Mouse (Mus musculus) testis, adult 10 weeks (tissue): ENCODE data around the gene Actl9. TPM values are rescaled to one million over a fixed set of nuclear protein-coding genes. Genes with fewer than 3 reads are reported as not detected.

Experiments used
- polyA plus RNA-seq: library from polyadenylated mRNA; stranded (reverse); fragments of 350-450 nt; fragmentation: Illumina TruSeq; extraction: RNeasy Lipid Tissue Mini Kit (QIAGEN cat#74804); gene quantifications from one replicate; pipeline ENCODE4 v1.2.3, GENCODE M21; 2014; ENCODE audit warnings: low read depth, low replicate concordance

The Actl9 gene
- polyA plus RNA-seq = 80.1 TPM

DNA sequence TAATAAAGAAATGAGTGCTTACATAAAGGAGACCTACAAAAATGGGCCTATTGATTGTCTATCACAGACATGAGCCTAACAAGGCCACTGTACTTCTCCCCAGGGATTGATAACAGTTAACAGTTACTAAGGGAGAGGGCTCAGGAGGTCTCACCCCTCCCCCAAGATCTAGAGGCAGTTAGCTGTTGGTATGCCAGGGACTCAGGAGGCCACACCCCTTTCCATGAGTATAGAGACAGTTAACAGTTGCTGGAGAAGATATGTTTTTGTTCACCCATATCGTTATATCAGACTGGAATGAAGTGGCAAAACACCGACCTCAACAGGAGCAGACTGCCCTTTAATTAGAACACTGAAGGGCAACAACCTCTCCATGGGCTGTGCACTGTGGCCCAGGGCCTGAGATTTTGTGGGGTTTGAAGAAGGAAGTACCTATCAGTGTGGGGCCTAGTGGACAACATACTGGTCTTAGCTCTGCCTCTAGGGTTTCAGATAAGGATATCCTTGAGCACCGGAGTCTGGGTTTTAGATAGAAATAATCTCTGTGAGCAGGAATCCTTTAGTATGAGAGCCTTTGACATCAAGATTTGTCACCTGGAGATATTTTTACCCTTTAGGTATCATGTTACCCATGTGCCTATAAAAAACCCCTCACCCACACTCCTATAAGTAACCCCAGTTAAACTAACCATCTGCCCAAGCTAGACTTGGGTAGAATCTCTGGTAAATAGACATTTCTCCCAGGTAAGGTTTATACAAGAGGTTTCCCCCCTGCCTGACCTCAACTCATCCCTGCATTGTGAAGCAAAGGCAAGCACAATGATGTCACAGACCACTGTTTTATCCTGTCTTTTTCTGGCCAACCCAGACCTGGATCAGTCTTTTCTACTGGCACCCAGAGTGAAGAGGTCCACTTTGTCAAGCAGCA lies at the start of gene Actl9:
Gene Actl9, plus strand, starts transcription at position 878 of the 928 bp plus-strand sequence.

DNA sequence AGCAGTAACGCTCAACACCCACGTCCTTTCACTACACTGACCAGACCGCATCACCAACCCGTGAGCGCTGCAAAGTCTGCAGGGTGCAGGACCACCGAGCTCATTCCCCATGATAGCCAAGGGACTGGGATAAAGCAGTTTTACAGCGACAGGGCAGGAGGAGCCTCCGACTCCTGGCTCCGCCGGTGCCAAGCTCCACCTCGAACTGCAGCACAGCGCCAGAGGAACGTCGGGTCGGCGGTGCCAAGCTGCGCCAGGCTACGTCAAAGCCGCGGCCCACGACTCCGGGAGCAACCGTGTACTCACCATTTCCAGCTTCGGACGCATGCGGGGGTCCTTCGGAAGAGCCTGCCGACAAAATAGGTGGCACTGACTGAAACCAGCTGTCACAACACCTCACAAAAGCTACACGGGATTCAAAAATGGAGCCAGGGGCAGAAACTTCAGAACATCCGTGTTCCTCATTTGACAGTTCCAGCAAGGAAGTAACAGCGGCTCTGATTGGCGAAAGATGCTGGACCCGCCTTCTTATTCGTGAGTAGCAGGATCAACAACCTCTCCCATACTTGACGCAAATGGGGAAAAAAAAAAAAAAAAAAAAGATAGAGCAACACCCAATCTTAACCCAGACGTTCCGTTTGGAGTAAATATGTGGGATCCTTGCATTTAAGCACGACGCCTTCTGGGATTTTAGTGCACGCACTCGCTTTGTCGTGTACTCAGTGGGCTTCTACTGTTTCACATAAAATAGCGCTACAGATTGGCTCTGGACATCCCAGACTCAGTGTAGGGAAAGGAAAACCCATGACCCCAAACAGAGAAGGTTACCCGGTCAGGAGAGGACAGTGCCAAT lies 38.3 kb upstream of the Actl9 start, which contains the start of gene Zfp101:
Gene Zfp101, minus strand, starts transcription at position 460 of the 853 bp plus-strand sequence.

Other genes with a start within 250 kb of the Actl9 start
- gene Olfr239, start 241.6 kb upstream of the Actl9 start, polyA plus RNA-seq = not detected
- gene Olfr1564, start 211.2 kb upstream of the Actl9 start, polyA plus RNA-seq = 0.08 TPM
- 26.4 TPM for gene Zfp955a, start 177.8 kb upstream of the Actl9 start, polyA plus RNA-seq
- not detected for gene Olfr63, start 168.2 kb upstream of the Actl9 start, polyA plus RNA-seq
- 24.8 TPM for gene Zfp955b, start 143.4 kb upstream of the Actl9 start, polyA plus RNA-seq
- gene Zfp81, start 74.0 kb upstream of the Actl9 start, polyA plus RNA-seq = 50.8 TPM
- 4.0 TPM for gene Zfp101, start 38.3 kb upstream of the Actl9 start, polyA plus RNA-seq
- gene Adamts10, start 91.3 kb downstream of the Actl9 start, polyA plus RNA-seq = 0.63 TPM
- gene Myo1f, start 122.8 kb downstream of the Actl9 start, polyA plus RNA-seq = not detected
- gene Zfp414, start 196.2 kb downstream of the Actl9 start, polyA plus RNA-seq = 3.4 TPM
- not detected for gene Pram1, start 205.2 kb downstream of the Actl9 start, polyA plus RNA-seq